Mouse (Mus musculus) kidney, adult 8-10 months (tissue): ENCODE data around the gene Pacs2.

Experiments used
- DNase-seq, 2 experiments: peaks; one replicate each; pipeline ENCODE4 v3.0.0; 2022

Pacs2 gene

GRCm38 (mm10) chr12:113013021-113013491 lies 1.3 kb upstream of the Pacs2 start:
- no peak for DNase-seq

- DNase-seq = peak in 1 of 2 experiments; percentile 47
These were observed 551 bp downstream of the Pacs2 start for GRCm38 (mm10) chr12:113014561-113015556.

- no peak for DNase-seq
These were observed 1.6 kb downstream of the Pacs2 start for GRCm38 (mm10) chr12:113015956-113016355.

GRCm38 (mm10) chr12:113016976-113017375 lies 2.7 kb downstream of the Pacs2 start:
- DNase-seq = no peak

GRCm38 (mm10) chr12:113017429-113017984 lies 3.2 kb downstream of the Pacs2 start:
- DNase-seq = peak; percentile 45

GRCm38 (mm10) chr12:113018763-113019162 lies 4.5 kb downstream of the Pacs2 start:
- DNase-seq = no peak

GRCm38 (mm10) chr12:113021488-113021887 lies 7.2 kb downstream of the Pacs2 start:
- DNase-seq = no peak

- DNase-seq = no peak
These were observed 8.8 kb downstream of the Pacs2 start for GRCm38 (mm10) chr12:113023082-113023481.

GRCm38 (mm10) chr12:113026557-113026956 lies 12.2 kb downstream of the Pacs2 start:
- DNase-seq = no peak

GRCm38 (mm10) chr12:113027495-113027894 lies 13.2 kb downstream of the Pacs2 start:
- DNase-seq = no peak

GRCm38 (mm10) chr12:113028067-113028466 lies 13.8 kb downstream of the Pacs2 start:
- DNase-seq = no peak

GRCm38 (mm10) chr12:113028898-113029297 lies 14.6 kb downstream of the Pacs2 start:
- no peak for DNase-seq

GRCm38 (mm10) chr12:113030046-113030445 lies 15.7 kb downstream of the Pacs2 start:
- no peak for DNase-seq

GRCm38 (mm10) chr12:113030993-113031392 lies 16.7 kb downstream of the Pacs2 start:
- no peak for DNase-seq

- DNase-seq = no peak
These were observed 17.1 kb downstream of the Pacs2 start for GRCm38 (mm10) chr12:113031441-113031840.

- peak; percentile 68 to 70 for DNase-seq
These were observed 18.3 kb downstream of the Pacs2 start for GRCm38 (mm10) chr12:113032296-113033250.

GRCm38 (mm10) chr12:113035093-113035492 lies 20.8 kb downstream of the Pacs2 start:
- no peak for DNase-seq

- no peak for DNase-seq
These were observed 22.7 kb downstream of the Pacs2 start for GRCm38 (mm10) chr12:113036996-113037395.

GRCm38 (mm10) chr12:113038414-113038813 lies 24.1 kb downstream of the Pacs2 start:
- no peak for DNase-seq

GRCm38 (mm10) chr12:113041481-113042439 lies 27.5 kb downstream of the Pacs2 start:
- DNase-seq = peak; percentile 19 to 37

GRCm38 (mm10) chr12:113042543-113042942 lies 28.2 kb downstream of the Pacs2 start:
- DNase-seq = no peak
